Mouse (Mus musculus) liver, adult 2 months (tissue): ENCODE data around the gene Gpr156. TPM values are rescaled to one million over a fixed set of nuclear protein-coding genes. Genes with fewer than 3 reads are reported as not detected.

ENCODE experiments used
- DNase-seq: peaks from one replicate; pipeline ENCODE4 v3.0.0-alpha.2; 2011; ENCODE audit warnings: low read depth, low spot score; ENCODE audit errors: extremely low read depth
- H3K27ac ChIP-seq: fragments of 200-500 bp; replicated peaks from 2 replicates; pipeline ENCODE4 v1.5.1; 2012; ENCODE audit warnings: low read depth, mild to moderate bottlenecking, control low read depth, inconsistent platforms, low read length; ENCODE audit not compliant: insufficient read depth
- H3K27me3 ChIP-seq: fragments of 200-500 bp; 2 replicates; pipeline ENCODE4 v1.6.1; 2012; ENCODE audit warnings: mild to moderate bottlenecking, moderate library complexity, low read length, inconsistent platforms; ENCODE audit not compliant: control insufficient read depth, insufficient read depth
- H3K36me3 ChIP-seq: fragments of 200-500 bp; 2 replicates; pipeline ENCODE4 v1.6.1; 2012; ENCODE audit warnings: low read length, inconsistent platforms; ENCODE audit not compliant: control insufficient read depth, insufficient read depth
- H3K4me1 ChIP-seq: fragments of 200-500 bp; 2 replicates; pipeline ENCODE4 v1.6.1; 2011; ENCODE audit warnings: low read length; ENCODE audit not compliant: control insufficient read depth, insufficient read depth
- H3K4me3 ChIP-seq: fragments of 200-500 bp; 2 replicates; pipeline ENCODE4 v1.5.1; 2011; ENCODE audit warnings: low read depth, mild to moderate bottlenecking, control low read depth, low read length, moderate library complexity; ENCODE audit not compliant: insufficient read depth
- H3K79me2 ChIP-seq: fragments of 200-500 bp; 2 replicates; pipeline ENCODE4 v1.6.1; 2012; ENCODE audit warnings: inconsistent platforms, mild to moderate bottlenecking, low read length, moderate library complexity; ENCODE audit not compliant: control insufficient read depth, insufficient read depth
- H3K9ac ChIP-seq: fragments of 200-500 bp; 2 replicates; pipeline ENCODE4 v1.6.1; 2012; ENCODE audit warnings: low read depth, mild to moderate bottlenecking, control low read depth, inconsistent platforms, low read length
- CTCF ChIP-seq: fragments of 200-500 bp; IDR thresholded peaks from 2 replicates; pipeline ENCODE4 v1.5.1; 2011; ENCODE audit warnings: low read depth, low read length, control low read depth
- POLR2A ChIP-seq: fragments of 200-500 bp; IDR thresholded peaks from 2 replicates; pipeline ENCODE4 v1.6.1; 2011; ENCODE audit warnings: low read length, control low read depth; ENCODE audit not compliant: insufficient read depth; ENCODE audit errors: extremely low read depth
- WGBS: fragments of 180-500 bp; shearing (Covaris S2); methylation state at CpG from one replicate; pipeline ENCODE4 v1.1.7; 2018; 5-methylcytosine and 5-hydroxymethylcytosine counted together
- polyA plus RNA-seq: library from polyadenylated mRNA; depleted of rRNA; stranded (reverse); fragments of >200 nt; gene quantifications from 2 replicates; pipeline ENCODE4 v1.2.3, GENCODE M21; 2012
- total RNA-seq: library from RNA; depleted of rRNA; stranded (reverse); fragments of >200 nt; gene quantifications from 2 replicates; pipeline ENCODE4 v1.2.3, GENCODE M21; 2014

The Gpr156 gene
- total and polyA plus RNA-seq, 2 experiments = not detected

GRCm38 (mm10) chr16:37881168-37881567, 35.1 kb upstream of the Gpr156 start:
- TF ChIP-seq CTCF (no peak), POLR2A (no peak)
- Histone ChIP-seq H3K27me3 (no peaks in the 10 kb centered on the region), H3K36me3 (peaks cover 60% of the 10 kb centered on the region), H3K4me1 (peaks cover 5% of the 10 kb centered on the region; the same call in 1 of the 2 replicates), H3K9ac (no peak overlapping the region), H3K27ac (no peak overlapping the region), H3K4me3 (no peak overlapping the region), H3K79me2 (peaks cover 12% of the 10 kb centered on the region; the same call in 1 of the 2 replicates)
- 78% methylated on average over 2 of the region's 2 CpGs for whole genome bisulfite sequencing
- DNase-seq = no peak

- TF ChIP-seq POLR2A (no peak), CTCF (no peak)
Observed at GRCm38 (mm10) chr16:37888986-37889385, 27.3 kb upstream of the Gpr156 start.

GRCm38 (mm10) chr16:37892667-37893066, 23.6 kb upstream of the Gpr156 start:
- Histone ChIP-seq H3K79me2 (no peaks in the 10 kb centered on the region), H3K4me3 (no peak overlapping the region), H3K9ac (no peak overlapping the region), H3K4me1 (no peaks in the 10 kb centered on the region), H3K27me3 (no peaks in the 10 kb centered on the region), H3K27ac (no peak overlapping the region), H3K36me3 (no peaks in the 10 kb centered on the region)
- no peak for TF ChIP-seq POLR2A
- TF ChIP-seq CTCF = no peak
- no peak for DNase-seq
- 95% methylated on average over 2 of the region's 2 CpGs for WGBS

More at GRCm38 (mm10) chr16:37888986-37889385, 27.3 kb upstream of the Gpr156 start:
- H3K4me3 ChIP-seq = no peak overlapping the region
- no peaks in the 10 kb centered on the region for H3K4me1 ChIP-seq
- no peaks in the 10 kb centered on the region for H3K79me2 ChIP-seq
- H3K27ac ChIP-seq = no peak overlapping the region
- no peak for DNase-seq
- WGBS = 69% methylated on average over 3 of the region's 3 CpGs
- H3K9ac ChIP-seq = no peak overlapping the region
- peaks cover 6% of the 10 kb centered on the region; the same call in 1 of the 2 replicates for H3K36me3 ChIP-seq
- H3K27me3 ChIP-seq = no peaks in the 10 kb centered on the region

GRCm38 (mm10) chr16:37893381-37893780, 22.9 kb upstream of the Gpr156 start:
- H3K79me2 ChIP-seq = no peaks in the 10 kb centered on the region
- no peak for TF ChIP-seq POLR2A
- no peak for TF ChIP-seq CTCF
- DNase-seq = no peak

GRCm38 (mm10) chr16:37893942-37894341, 22.4 kb upstream of the Gpr156 start:
- Histone ChIP-seq H3K4me1 (no peaks in the 10 kb centered on the region), H3K27me3 (no peaks in the 10 kb centered on the region), H3K36me3 (no peaks in the 10 kb centered on the region), H3K9ac (no peak overlapping the region), H3K27ac (no peak overlapping the region), H3K4me3 (no peak overlapping the region), H3K79me2 (no peaks in the 10 kb centered on the region)
- TF ChIP-seq POLR2A = no peak
- no peak for TF ChIP-seq CTCF
- DNase-seq = peak; percentile 38
- WGBS = 60% methylated on average over 2 of the region's 2 CpGs

More at GRCm38 (mm10) chr16:37893381-37893780, 22.9 kb upstream of the Gpr156 start:
- Histone ChIP-seq H3K27me3 (no peaks in the 10 kb centered on the region), H3K9ac (no peak overlapping the region), H3K4me3 (no peak overlapping the region), H3K36me3 (no peaks in the 10 kb centered on the region), H3K27ac (no peak overlapping the region), H3K4me1 (no peaks in the 10 kb centered on the region)
- 71% methylated on average over 6 of the region's 6 CpGs for WGBS

- H3K4me1 ChIP-seq = peaks cover 7% of the 10 kb centered on the region; the same call in 1 of the 2 replicates
- TF ChIP-seq CTCF (no peak), POLR2A (no peak)
- H3K4me3 ChIP-seq = no peak overlapping the region
- H3K36me3 ChIP-seq = no peaks in the 10 kb centered on the region
- H3K9ac ChIP-seq = no peak overlapping the region
- no peak for DNase-seq
- H3K79me2 ChIP-seq = no peaks in the 10 kb centered on the region
- no peak overlapping the region for H3K27ac ChIP-seq
- 92% methylated on average over 5 of the region's 5 CpGs for WGBS
- no peaks in the 10 kb centered on the region for H3K27me3 ChIP-seq
Observed at GRCm38 (mm10) chr16:37898790-37899189, 17.5 kb upstream of the Gpr156 start.
